Mouse (Mus musculus) spleen, embryonic (tissue): ENCODE data around the gene Pde4d.

Source experiments
- CTCF ChIA-PET: fragments of 350-600 bp; sonication (Branson Sonifier 250); formaldehyde crosslinking; loops from one replicate; lab custom pipeline; 2022; lab: Charles Lee

Pde4d gene

DNA sequence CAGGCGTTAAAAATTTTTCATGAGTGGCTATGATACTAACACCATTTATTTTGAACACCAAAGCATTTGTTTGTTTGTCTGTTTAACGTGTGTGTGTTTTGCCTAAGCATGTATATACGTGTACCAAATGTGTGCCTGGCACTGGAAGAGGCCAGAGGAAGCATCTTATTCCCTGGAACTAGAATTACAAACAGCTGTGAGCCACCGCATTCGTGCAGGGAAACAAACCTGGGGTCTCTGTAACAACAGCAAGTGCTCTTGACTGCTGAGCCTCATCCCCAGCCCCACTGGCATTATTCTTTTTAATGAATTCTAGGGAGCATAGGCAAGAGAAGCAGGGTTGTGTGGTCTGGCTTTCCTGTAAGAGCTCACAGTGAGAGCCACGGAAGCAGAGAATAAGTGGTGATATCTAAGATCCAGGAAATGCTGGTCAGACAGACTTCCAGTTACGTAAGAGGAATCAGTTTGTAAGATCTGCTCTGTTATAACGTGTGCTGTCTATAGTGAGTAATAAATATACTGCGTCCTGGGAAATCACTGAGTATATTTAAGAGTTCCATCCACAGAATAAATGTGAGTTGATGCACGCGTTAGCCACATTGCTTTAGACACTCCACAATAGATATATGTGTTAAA is 1197.0 kb downstream of the Pde4d start:
- CTCF ChIA-PET: no interaction called here

DNA sequence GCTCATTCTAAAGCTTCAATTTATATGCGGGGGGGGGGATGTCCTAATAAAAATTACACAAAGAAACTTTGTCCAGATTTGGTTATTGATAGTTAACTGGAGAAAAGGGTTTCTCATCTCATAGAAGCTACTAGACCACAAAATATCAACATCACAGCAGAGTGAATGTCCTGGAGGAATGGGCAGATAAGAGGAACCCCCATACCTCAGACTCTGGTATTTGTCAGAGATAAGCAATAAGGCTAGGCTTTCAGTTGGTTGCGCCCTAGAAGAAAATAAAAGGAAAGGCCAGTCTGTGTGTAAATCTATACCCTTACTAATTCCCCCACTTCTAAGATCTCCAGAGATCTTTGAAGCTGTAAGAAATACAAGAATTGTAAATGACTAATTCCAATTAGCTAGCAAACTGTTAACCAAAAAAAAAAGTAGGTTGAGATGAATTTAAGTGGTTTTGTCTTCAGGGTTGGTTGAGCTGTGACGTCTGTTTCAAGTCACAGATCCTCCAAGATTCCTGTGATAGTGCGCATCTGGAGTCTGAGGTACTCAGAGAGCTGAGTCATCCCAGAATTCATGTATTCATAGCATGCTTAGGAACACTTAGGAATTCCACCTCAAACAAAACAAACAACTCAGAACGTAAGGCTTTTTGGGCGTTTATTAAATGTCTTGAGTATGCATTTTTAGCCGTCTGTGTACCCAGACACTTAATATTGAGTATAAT is 1197.9 kb downstream of the Pde4d start:
- CTCF ChIA-PET: no interaction called here

DNA sequence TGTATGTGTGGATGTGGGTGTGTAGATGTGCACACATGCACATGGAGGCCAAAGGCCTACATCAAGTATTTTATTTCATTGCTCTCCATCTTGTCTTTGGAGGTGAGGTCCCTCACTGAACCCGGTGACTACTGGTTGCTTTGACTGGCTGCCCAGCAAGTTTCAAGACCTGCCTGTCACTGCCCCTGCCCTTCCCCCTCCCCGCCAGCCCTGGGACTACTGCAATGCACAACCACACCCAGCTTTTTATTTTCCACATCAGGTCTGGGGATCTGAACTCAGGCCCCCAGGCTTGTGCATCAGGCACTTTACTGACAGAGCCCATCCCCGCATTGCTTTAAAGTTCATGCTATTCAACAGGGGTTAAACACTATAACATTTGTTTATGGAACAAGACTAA is 1198.6 kb downstream of the Pde4d start:
- CTCF ChIA-PET: no interaction called here

DNA sequence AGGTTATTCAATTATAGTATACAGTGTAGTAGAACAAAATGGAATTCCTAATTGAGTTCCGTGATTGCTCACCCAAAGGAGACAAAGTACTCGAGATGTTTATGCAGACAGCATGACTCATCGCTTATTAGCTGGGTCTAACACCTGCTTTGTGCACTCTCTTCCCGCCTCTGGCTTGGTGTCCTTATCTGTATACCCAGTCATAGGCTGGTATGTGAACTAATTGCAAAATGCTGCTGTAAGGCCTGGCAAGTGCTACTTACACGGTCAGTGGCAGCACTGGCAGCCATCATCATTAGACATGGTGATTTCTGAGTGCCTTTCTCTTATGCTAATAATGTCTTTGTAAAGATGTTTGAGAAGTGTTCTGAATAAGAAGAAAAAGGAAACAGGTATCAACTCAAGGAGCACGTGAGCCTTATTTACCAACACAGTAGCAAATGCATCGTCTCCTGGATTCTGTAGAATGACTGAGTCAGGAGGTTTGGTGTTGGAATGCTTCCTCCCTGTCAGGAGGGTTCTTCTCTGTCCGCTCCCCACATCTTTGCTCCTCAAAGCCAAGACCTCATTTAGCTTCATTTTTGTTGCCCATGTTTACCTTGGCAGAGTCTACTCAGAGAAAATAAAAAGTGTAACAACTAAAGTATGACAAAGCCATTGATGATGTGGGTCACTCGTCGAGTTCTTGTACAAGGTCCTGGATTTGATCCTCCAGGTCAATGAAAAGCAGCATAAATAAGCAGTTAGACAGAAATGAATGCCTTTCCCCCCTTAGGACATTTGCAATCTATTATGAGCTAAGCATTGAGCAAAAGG is 1202.2 kb downstream of the Pde4d start:
- CTCF ChIA-PET: no interaction called here

DNA sequence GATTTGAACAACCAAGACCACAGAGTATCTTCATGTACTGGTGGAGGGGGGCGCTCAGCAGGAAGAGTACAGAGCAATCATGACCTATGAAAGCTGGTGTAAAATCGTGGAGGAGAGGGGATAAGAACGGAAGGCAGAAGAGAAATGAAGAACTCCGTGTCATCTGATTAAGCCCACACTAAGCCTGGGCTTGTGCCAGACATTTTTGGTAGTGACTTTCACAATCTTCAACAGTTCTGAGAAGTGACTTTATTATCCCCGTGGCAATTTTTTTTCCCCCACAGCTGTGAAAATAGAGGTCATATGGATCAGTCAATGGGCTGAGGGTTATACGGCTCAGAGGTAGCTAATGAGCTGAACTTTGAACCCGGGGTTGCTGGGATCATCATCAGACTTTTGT is 1202.9 kb downstream of the Pde4d start:
- CTCF ChIA-PET: no interaction called here

DNA sequence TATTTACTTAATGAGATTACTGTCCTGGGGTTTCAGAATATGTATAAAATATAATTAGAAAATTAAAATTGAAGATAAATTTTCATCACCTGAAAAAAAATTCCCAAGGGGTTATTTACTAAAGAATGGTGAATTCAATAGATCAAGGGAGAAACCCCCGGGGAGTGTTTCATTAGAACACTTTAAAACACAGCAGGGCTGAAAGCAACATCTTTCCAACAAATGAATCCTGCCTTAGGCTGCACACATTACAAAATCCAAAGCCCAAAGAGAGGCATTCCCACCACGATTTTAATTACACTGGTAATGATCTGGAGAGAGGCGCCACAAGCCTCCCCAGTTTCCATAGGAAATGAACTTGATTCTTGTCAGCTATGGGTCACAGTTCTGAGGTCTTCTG is 1205.6 kb downstream of the Pde4d start:
- CTCF ChIA-PET: no interaction called here

DNA sequence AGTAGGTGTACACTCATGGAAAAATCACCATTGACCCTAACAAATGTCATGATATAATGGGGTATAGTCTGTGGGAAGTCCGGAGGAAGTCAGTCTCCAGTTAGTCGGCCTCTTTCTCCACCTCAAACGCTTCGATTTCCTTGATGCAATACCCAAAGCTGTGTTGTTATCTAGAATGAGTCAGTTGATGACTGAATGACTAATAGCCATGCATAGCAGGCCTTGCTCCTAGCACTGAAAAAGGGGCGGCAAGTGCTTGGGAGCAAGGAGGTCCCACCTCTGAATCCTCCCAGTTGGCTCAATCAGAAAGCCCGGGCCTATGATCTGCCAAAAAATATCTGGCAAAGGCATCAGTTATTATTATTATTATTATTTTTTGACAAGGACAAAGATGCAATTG is 1209.4 kb downstream of the Pde4d start:
- CTCF ChIA-PET: no interaction called here

DNA sequence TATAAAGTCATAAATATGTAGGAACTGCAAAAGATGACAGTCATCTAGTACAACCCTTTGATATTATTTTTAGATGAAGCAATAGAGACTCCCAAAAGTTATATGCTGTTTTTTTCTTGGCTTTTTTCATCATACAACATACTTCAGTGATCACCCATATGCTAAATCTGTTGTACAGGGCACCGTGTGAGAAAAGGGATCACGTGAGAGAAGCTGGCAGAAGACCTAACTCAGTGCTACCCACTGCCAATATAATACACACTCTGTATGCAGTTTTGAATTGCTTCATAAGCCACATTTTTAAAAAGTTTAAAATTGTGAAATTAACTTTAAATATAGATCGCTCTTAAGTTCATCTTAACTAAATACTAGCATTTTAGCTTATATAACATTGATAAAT is 1211.6 kb downstream of the Pde4d start:
- CTCF ChIA-PET: no interaction called here

DNA sequence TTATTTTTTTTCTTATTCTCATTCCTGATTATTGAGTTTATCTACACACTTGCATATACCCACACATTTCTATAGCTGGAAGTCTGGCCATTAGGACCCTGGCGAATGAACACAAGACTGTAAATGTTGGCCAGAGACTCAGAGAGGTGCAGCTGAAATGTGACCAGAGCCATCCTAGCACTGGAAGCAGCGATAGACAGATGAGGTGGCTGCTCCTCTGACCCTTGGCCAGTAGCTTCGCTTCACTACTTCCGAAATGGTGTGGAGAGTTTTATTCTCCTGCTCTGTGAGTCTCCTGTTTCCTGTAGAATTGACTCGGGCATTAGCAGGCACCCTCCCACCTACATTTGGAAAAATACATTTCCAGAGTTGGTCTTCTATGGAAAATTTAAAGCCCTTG is 1212.4 kb downstream of the Pde4d start:
- CTCF ChIA-PET: no interaction called here

DNA sequence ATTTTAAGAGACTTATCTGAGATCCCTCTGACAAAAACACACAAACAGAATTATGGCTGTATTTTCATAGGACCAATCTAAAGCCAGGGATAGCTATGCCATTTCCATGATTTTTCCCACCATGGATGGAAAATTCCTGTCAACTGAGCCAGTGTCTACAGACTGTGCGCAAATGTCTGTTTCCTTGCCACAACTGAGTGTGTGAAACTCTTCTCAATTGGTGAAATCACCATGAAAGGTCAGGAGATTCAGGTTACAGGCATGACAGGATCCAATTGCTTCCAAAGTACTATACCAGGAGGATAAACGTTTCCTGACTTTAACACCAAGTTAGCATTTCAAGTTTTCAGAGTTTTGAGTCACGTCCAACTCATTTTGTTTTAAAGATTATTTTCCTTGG is 1213.0 kb downstream of the Pde4d start:
- CTCF ChIA-PET: no interaction called here

DNA sequence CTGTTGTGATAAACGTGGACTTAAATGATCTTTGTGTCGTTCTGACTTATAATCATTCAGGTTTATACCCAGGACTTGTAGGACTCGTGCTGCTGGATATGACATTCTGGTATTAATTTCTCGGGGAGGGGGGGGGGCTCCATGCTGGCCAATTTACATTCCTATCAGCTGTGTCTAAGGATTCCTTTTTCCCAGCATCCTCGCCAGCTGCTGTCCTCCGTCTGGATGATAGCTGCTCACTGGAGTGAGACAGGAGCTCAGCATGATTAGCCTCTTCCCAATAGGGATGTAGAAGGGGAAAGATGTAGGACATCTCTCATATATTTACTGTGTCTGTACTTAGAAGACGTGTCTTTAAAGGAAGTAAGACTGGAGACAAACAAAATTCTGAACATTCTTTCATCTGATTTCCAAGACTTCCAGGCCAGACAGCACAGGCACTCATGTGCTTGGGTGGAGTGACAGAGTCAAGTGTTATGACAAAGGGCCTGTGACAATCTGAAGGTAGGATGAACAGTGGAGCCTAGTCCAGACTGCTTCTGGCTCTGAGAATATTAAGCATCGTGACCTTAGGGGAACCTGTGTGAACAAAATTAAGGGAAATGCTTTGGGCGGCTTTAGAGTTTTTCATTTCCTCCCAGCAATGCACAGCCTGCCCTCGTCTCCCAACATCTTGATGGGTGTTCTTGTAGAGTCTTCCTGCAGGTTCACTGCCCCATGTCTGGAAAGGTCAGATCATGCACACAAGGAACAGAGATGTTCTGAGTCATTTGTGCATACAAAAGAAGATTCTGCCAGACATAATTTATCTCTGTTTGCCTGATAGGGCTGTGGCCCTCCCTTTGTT is 1215.4 kb downstream of the Pde4d start:
- CTCF ChIA-PET: interaction anchor here (0.7 kb wide), 1 partner anchor 436 kb away, joined by 14 read pairs; no protein-coding TSS in a partner anchor

DNA sequence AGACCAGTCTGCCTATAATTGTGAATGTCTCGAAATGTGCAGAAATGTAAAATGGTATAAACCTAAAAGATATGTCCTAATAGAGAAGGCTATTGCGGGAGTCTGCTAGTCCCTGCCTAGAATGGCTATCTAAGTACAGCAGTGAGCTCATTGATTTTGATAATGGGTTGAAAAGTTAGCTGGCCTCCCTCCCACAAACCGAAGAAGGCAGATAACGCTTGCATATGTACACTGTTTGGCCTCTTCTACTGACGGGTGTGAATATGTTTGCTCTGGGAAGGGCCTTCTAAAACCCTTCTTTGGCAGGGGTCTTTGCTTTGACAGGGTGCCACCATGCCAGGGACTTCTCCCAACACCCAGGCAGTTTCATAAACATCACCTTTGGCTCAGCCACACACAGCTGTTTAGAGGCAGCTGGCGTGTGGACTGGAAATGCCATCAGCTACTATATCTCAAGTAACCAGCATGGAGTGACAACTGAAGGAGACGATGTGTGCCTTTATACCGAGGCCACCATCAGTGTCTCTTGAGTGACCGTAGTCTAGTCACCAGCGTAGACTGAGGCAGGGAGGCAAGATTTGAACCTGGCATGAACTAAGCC is 1216.2 kb downstream of the Pde4d start:
- CTCF ChIA-PET: no interaction called here

DNA sequence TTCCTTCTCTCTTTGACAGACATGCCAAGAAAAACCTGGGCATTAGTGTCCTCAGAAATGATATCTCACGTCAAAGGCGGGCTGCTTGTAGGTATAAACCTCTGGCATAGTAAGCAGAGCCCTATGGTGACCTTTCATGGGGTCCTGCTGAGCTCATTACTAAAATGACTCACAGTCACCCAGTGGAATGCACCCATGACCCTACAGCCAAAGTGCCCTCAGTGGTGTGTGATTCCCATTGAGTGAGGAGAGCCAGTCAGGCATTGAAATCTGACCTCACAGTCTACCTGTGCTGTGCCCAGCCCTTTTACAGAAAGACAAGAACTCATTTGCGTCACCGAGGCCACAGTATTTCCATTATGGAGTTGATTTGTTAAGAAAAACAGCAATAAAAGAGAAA is 1220.2 kb downstream of the Pde4d start:
- CTCF ChIA-PET: no interaction called here

DNA sequence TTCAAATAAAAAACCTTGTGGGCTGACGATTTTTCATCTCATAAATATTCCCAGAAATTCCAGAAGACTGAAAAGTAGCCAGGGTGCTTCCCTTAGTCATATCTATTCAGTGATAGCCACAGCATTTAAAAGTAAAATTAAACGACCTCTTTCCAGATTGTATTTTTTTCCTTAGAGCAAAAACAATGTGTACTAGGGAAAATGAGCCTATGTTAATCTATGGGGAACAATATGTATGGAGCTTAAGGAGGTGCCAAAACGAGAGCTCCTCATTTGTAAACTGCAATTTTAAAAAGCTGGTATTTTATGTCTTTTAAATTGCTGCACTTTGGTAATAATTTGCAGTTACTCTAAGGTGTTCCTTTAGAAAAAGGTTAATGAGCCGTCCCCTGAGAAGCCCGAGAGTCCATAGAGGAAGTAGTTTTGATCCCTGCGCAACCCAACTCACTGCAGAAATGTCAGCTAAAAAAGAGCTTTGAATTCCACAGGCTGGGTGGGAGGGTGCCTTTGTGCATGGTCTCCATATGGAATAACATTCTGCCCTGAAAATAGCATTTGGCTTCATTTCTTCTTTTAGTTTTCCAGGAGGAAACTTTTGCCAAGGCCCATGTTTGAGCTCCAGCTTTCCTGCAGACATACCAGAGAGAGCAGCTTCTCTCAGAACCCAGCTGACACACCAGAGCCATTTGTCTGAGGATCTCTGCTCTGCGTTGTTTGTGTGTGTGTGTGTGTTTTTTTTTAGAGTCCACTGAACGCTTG is 1222.0 kb downstream of the Pde4d start:
- CTCF ChIA-PET: no interaction called here

DNA sequence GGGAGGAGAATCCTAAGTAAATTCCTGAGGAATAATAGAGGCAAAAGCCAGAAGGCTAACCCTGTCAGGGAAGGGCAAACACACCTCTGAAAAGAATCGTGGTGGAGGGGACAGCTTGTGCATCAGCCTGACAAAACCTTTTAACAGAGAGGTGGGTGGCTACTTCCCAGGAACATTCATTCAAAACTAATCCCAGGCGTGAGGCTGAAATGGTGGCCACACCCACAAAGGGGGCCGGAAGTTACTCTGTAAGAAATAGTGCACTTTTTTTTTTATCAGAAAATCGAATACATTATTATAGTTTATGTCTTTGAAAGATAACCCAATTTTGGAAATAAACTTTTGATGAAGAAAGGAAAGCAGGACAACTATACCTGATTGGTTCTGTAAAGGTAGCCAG is 1227.3 kb downstream of the Pde4d start:
- CTCF ChIA-PET: no interaction called here

DNA sequence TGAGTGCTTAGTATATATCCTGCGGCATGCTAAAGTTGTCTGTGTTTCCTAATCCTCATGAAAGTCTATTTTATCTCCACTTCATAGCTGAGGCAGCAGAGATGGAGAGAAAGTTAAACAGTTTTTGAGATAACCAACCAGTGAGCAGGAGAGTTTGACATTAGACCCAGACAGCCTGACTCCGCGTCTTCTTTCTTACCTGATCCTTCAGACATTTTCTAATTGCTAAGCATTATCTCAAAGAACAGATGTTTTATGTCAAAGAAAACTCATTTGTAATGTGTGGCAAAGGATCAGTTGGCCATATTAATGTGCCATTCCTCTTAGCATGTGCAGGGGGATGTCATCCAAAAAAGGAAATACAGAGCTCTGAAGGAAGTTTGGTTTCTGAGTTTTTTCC is 1227.9 kb downstream of the Pde4d start:
- CTCF ChIA-PET: no interaction called here

DNA sequence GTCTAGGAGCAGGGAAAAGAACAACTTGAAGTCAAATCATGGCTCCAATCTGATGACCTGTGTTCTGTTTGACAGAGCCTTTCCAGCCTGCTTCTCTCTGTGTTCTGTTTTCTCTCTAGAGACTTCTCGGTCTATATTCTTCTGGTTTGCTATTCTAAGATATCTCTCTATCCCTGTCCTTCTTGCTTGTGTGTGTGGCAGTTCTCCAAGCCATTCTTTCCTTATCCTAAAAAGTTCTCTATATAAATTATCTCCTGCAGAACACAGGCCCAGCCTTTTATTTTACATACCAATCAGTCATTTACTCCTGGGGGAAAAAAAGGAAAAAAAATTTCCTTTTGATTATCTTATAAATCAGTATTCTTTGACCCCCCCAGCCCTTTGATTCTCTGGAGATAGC is 1229.2 kb downstream of the Pde4d start:
- CTCF ChIA-PET: no interaction called here

DNA sequence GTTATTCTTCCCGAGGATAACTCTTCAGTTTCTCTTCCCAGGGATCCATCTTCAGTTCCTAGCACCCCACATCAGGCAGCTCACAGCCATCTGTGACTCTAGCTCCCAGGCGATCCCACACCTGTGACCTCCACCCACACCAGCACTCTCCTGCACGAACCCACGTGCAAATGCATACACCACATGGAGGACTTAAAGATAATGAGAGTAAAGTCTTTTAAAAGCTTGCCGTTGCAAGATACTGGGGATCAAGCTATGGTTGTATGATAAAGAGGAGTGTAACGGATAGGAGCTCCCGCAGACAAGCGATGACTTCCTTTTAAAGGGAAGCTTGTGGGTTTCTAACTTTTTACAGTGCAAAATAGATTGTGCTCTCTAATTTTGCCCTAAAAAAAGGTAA is 1230.5 kb downstream of the Pde4d start:
- CTCF ChIA-PET: no interaction called here

DNA sequence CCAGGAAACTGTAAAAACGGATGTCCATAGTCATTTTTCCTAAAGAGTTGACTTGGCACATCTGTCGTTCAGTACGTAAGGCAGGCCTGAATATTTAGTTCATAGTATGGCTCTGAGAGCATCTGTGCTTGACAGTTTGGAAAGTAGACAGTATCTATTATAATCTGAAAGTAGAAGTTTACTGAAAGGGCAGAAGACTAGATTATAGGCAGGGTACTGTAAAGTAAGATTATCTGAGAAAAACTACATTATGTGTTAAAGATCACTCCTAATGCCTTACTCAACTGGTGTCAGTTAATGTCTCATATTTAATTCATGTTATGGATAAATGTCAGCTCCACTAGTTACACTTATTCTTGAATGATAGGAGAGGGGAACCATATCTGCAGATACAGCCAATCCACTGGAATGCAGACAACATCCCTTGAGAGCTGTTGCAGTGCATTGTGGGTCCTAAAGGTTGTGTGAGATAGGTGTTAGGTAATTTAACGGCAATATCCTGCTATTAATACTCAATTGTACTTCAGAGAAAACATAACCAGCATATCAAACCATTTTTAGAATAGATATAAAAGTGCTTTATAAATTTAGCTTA is 1232.0 kb downstream of the Pde4d start:
- CTCF ChIA-PET: no interaction called here

DNA sequence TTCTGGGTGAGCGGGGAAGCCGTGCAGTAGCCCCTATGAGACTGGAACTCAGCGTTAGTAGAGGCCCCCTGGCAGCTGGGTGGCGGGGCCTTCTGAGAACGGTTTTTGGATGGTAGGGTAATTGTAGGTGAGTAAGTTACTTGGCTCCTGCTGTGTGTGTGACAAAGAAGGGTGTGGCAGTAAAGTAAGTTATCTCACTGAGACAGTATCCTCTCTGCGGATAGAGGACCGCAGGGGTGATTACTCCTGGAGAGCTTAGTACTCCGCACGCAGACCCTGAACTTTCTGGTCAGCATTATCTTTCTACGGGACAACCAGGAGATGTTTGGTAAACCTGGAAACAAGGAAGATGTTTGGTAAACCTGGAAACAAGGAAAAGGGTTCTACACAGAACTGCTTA is 1233.3 kb downstream of the Pde4d start:
- CTCF ChIA-PET: no interaction called here
